Mouse (Mus musculus) olfactory bulb, adult 2 months (tissue): ENCODE measurements around the gene Igsf21.

Experiments used
- CTCF ChIP-seq: fragments of 200-500 bp; IDR thresholded peaks from 2 replicates; pipeline ENCODE4 v1.5.1; 2012; ENCODE audit warnings: low read depth, mild to moderate bottlenecking, low read length, moderate library complexity; ENCODE audit not compliant: insufficient read depth
- POLR2A ChIP-seq: fragments of 200-500 bp; IDR thresholded peaks from 2 replicates; pipeline ENCODE4 v1.6.1; 2012; ENCODE audit warnings: mild to moderate bottlenecking, low read depth, low read length, moderate library complexity; ENCODE audit not compliant: insufficient read depth

GRCm38 (mm10) chr4:140140485-140140884, 106.1 kb downstream of the Igsf21 start:
- TF ChIP-seq CTCF (no peak), POLR2A (no peak)
